ENCODE assay signal across 28 mouse cellular contexts in the genomic region with DNA sequence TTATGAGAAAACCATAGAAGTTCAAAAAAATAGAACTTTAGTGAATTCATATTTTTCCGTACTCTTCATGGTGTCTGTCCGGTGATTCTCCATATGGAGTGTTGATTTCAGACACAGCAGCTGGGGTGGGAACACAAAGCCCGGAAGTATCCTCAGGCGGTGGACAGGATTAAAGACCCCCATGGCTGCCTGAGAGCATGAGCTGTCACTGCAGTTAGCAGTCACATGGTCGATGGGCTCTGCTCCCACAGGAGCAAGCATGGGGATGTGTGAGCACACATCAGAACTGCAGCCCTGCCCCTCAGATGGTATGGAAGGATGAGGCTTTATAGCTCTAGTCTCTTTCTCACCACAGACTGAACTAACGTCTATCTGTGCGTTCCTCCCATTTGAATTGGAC.
DNase-seq lines count a peak whose midpoint lies in the region; ATAC-seq and TF ChIP-seq lines count a peak whose summit lies in the region.
"Had no signal": no experiment of that assay in that cellular context is flagged by ENCODE, and none has a peak within 500 bp of the region (broad histone marks: within the 10 kb centered on the region; RNA-seq: fewer than 3 reads in every experiment).

No protein-coding gene starts in this region.

- no peaks in the 10 kb centered on the region for H3K79me2 ChIP-seq in heart, adult 2 months (replicated peaks; ENCODE audit: control insufficient read depth, insufficient read depth, low read length)

- ATAC-seq in lung, embryonic 14.5 days (ENCODE audit: insufficient read depth) = peak; percentile 24; the same call in 1 of the 2 replicates
- peak; percentile 74; the same call in 1 of the 2 replicates for ATAC-seq in midbrain, embryonic 13.5 days
- peak; percentile 58; the same call in 1 of the 2 replicates for ATAC-seq in midbrain, postnatal 0 days (ENCODE audit: low FRiP score)
- ATAC-seq: activated CD4-positive, CD25-positive, alpha-beta regulatory T cell, adult 4 months; forebrain, postnatal 0 days had no signal

- intact Hi-C loops in heart, adult 2 months (cut with DNase I) = no loop called here

- TF ChIP-seq CTCF in heart, adult 2 months (IDR thresholded peaks at IDR 0.05) = no peak
- no peak for TF ChIP-seq CTCF in lung, embryonic 14.5 days (IDR thresholded peaks at IDR 0.05; ENCODE audit: low read depth)
- no peak for TF ChIP-seq CTCF in midbrain, postnatal 0 days (IDR thresholded peaks at IDR 0.05)

- no peaks in the 10 kb centered on the region for H3K9me3 ChIP-seq in lung, embryonic 14.5 days (ENCODE audit: low read depth, low read length)
- H3K9me3 ChIP-seq in midbrain, embryonic 13.5 days = no peaks in the 10 kb centered on the region
- H3K9me3 ChIP-seq in midbrain, postnatal 0 days (ENCODE audit: low read length) = no peaks in the 10 kb centered on the region
- H3K9me3 ChIP-seq: embryonic facial prominence, embryonic 12.5 days; hindbrain, embryonic 13.5 days; neural tube, embryonic 13.5 days had no signal

- no peak for TF ChIP-seq EP300 in heart, adult 2 months (IDR thresholded peaks at IDR 0.05; ENCODE audit: insufficient read depth, low read depth, low read length)

- H3K36me3 ChIP-seq in heart, adult 2 months (ENCODE audit: control insufficient read depth, insufficient read depth, low read length) = 0 out of 2 replicates have a peak, but pooled peaks cover 2% of the 10 kb centered on the region
- H3K36me3 ChIP-seq in lung, embryonic 14.5 days (ENCODE audit: insufficient read depth) = no peaks in the 10 kb centered on the region
- no peaks in the 10 kb centered on the region for H3K36me3 ChIP-seq in midbrain, embryonic 13.5 days
- no peaks in the 10 kb centered on the region for H3K36me3 ChIP-seq in midbrain, postnatal 0 days (ENCODE audit: insufficient read depth, low read length)
- H3K36me3 ChIP-seq: embryonic facial prominence, embryonic 12.5 days; hindbrain, embryonic 13.5 days; neural tube, embryonic 13.5 days had no signal

- 69% methylated on average over 7 of the region's 7 CpGs for WGBS in heart, adult 2 months
- WGBS in lung, embryonic 14.5 days = 70% methylated on average over 7 of the region's 7 CpGs
- WGBS in midbrain, embryonic 13.5 days = 67% methylated on average over 7 of the region's 7 CpGs
- 50% methylated on average over 7 of the region's 7 CpGs for WGBS in midbrain, postnatal 0 days

- no peak overlapping the region for H3K27ac ChIP-seq in heart, adult 2 months
- H3K27ac ChIP-seq in lung, embryonic 14.5 days (ENCODE audit: low read depth) = no peak overlapping the region
- no peak overlapping the region for H3K27ac ChIP-seq in midbrain, embryonic 13.5 days
- no peak overlapping the region for H3K27ac ChIP-seq in midbrain, postnatal 0 days (ENCODE audit: low read depth, low read length)
- H3K27ac ChIP-seq: embryonic facial prominence, embryonic 12.5 days; hindbrain, embryonic 13.5 days; kidney, postnatal 0 days; liver, embryonic 14.5 days; neural tube, embryonic 13.5 days had no signal

- no peak for TF ChIP-seq POLR2A in heart, adult 2 months (IDR thresholded peaks at IDR 0.05; ENCODE audit: insufficient read depth, low read depth, low read length)

- H3K4me2 ChIP-seq in lung, embryonic 14.5 days = no peak overlapping the region
- H3K4me2 ChIP-seq in midbrain, embryonic 13.5 days (replicated peaks) = no peak overlapping the region
- no peak overlapping the region for H3K4me2 ChIP-seq in midbrain, postnatal 0 days (ENCODE audit: low read depth, low read length, poor library complexity, severe bottlenecking)
- H3K4me2 ChIP-seq: embryonic facial prominence, embryonic 12.5 days; hindbrain, embryonic 13.5 days; neural tube, embryonic 13.5 days had no signal

- H3K27me3 ChIP-seq in heart, adult 2 months (ENCODE audit: control insufficient read depth, insufficient read depth, low read length) = no peaks in the 10 kb centered on the region
- no peaks in the 10 kb centered on the region for H3K27me3 ChIP-seq in lung, embryonic 14.5 days (ENCODE audit: insufficient read depth, low read length)
- H3K27me3 ChIP-seq in midbrain, embryonic 13.5 days = no peaks in the 10 kb centered on the region
- H3K27me3 ChIP-seq in midbrain, postnatal 0 days (ENCODE audit: insufficient read depth, low read length) = no peaks in the 10 kb centered on the region
- H3K27me3 ChIP-seq: embryonic facial prominence, embryonic 12.5 days; hindbrain, embryonic 13.5 days; neural tube, embryonic 13.5 days had no signal

- no peak overlapping the region for H3K9ac ChIP-seq in heart, adult 2 months (ENCODE audit: low read depth, low read length)
- H3K9ac ChIP-seq in lung, embryonic 14.5 days = no peak overlapping the region
- H3K9ac ChIP-seq in midbrain, embryonic 13.5 days (replicated peaks) = no peak overlapping the region
- no peak overlapping the region for H3K9ac ChIP-seq in midbrain, postnatal 0 days (replicated peaks; ENCODE audit: low read length, poor library complexity, severe bottlenecking)
- H3K9ac ChIP-seq: embryonic facial prominence, embryonic 12.5 days; forebrain, postnatal 0 days; hindbrain, embryonic 13.5 days; liver, embryonic 14.5 days; neural tube, embryonic 13.5 days had no signal

- no peak overlapping the region for H3K4me3 ChIP-seq in heart, adult 2 months
- no peak overlapping the region for H3K4me3 ChIP-seq in lung, embryonic 14.5 days (ENCODE audit: low read depth, low read length)
- no peak overlapping the region for H3K4me3 ChIP-seq in midbrain, embryonic 13.5 days (replicated peaks)
- H3K4me3 ChIP-seq in midbrain, postnatal 0 days (ENCODE audit: low read depth, low read length) = no peak overlapping the region
- H3K4me3 ChIP-seq: embryonic facial prominence, embryonic 12.5 days; hindbrain, embryonic 13.5 days; neural tube, embryonic 13.5 days had no signal

- DNase-seq in heart, adult 11 months = peak; percentile 84
- no peak for DNase-seq in heart, adult 2 months
- DNase-seq in lung, embryonic 14.5 days = peak; percentile 33
- no peak for DNase-seq in lung, postnatal 4 days
- DNase-seq in midbrain, postnatal 0 days (ENCODE audit: low spot score) = peak; percentile 60
- DNase-seq in ovary, postnatal 14 days (ENCODE audit: low spot score) = no peak
- DNase-seq: adrenal gland, adult 2 months; adrenal gland, postnatal 36 days; cerebellum, adult 8-10 months; cerebellum, postnatal 36 days; forebrain, postnatal 0 days; heart, postnatal 14 days; kidney, adult 2 months; kidney, postnatal 4 days; layer of hippocampus, postnatal 36 days; liver; lung, adult 2 months; lung, postnatal 14 days; right cerebral cortex, postnatal 4 days; thymus, adult 2 months; thymus, postnatal 36 days had no signal

- no peaks in the 10 kb centered on the region for H3K4me1 ChIP-seq in heart, adult 2 months (ENCODE audit: control insufficient read depth, insufficient read depth, low read length)
- H3K4me1 ChIP-seq in lung, embryonic 14.5 days (ENCODE audit: insufficient read depth) = no peaks in the 10 kb centered on the region
- peaks cover 15% of the 10 kb centered on the region for H3K4me1 ChIP-seq in midbrain, embryonic 13.5 days (replicated peaks)
- no peaks in the 10 kb centered on the region for H3K4me1 ChIP-seq in midbrain, postnatal 0 days (ENCODE audit: insufficient read depth, low read length)

Comparison
In these comparisons a context has a peak if more than half of its experiments do, and no peak if none do; other contexts are left out.
1. DNase-seq: peak in heart, adult 11 months (single experiment), lung, embryonic 14.5 days (single experiment) and midbrain, postnatal 0 days (single experiment); none in heart, adult 2 months (0 of 2), lung, postnatal 4 days (0 of 2) and ovary, postnatal 14 days (single experiment).
2. ATAC-seq: peak in every context shown above with its lines; median percentile 74 in midbrain, embryonic 13.5 days; 58 in midbrain, postnatal 0 days; 24 in lung, embryonic 14.5 days.